Mouse (Mus musculus) cerebellum, adult 9-10 months (tissue): Measurements from ENCODE around the gene Nubp1.

Experiments used
- DNase-seq: peaks from one replicate; pipeline ENCODE4 v3.0.0; 2022

Gene Nubp1

DNA sequence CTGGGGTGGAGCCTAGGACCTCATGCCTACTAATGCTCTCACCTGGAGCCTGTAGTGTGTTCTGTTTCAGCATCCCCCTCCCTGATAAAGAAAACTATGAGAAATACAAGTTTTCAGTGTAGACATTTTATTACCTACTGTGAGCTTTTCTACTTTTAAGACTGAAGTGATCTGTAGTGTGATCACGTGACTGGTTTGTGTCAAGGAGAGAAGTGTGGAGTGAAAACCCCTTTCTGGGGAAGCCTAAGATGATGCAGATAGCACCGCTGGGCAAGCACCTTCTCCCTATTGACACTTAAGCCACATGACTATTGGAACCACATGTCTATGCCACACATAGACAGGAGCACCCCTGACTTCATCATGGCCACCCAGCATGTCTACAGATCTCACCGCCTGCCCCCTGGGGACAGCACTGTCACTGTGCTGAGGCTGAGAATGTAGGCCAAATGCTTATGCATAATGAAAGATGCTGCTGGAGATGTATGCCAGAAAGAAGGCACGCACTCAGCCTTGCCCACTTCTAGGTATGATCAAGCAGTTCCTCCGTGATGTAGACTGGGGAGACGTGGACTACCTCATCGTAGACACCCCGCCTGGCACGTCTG is 8.8 kb downstream of the Nubp1 start:
- DNase-seq = no peak

DNA sequence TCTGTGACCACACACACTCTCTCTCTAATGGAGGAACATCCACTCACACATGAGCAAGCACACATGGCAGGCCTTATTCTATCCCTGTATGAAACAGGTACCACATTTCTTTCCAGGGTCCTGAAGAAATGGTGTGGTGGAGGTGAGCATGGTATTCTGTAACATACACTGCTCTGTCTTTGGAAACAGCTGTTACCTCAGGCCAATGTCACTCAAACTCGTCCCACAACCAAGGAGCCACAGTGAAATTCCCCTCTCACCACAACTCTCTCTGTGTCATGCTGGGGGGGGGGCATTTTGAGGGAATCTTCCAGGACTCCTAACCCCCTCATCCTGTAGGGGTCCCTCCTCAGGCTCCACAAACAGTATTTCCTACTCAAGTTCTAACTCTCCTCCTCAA is 20.2 kb downstream of the Nubp1 start:
- no peak for DNase-seq

DNA sequence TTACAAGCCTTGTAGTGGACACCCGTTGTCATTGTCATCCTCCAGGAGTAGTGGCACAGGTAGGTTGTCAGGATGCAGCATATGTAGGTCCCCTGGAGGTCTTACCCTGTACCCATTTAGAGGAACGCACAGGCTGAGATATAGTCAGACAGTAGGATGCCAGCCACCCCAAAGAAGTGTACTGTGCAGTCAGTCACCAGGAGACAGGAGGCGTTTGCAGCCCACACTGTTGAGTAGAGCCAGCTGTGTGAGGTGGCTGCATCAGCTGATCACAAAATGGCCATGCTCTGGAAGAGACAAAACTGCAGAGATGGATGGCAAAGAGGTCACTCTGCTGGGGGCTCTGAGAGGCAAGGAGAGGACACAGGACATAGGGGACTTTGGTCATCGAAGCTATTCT is 20.6 kb downstream of the Nubp1 start:
- DNase-seq = no peak

DNA sequence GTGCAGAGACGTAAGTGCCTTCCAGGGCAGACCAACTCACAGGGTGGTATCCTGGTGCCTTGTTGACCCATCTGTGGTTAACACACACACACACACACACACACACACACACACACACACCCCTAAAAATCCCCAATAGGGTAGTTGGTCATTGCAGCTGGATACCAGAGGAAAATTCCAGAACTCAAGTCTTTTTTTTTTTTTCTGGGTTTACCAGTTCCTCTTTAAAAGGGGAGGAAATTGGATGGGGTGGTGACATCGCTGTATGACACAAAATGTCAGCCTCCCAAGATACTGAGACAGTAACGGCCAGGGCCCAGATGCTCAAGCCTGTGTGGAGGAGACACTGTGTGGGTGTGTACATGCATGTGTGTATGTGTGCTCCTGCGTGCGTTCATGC is 21.6 kb downstream of the Nubp1 start:
- DNase-seq = no peak

DNA sequence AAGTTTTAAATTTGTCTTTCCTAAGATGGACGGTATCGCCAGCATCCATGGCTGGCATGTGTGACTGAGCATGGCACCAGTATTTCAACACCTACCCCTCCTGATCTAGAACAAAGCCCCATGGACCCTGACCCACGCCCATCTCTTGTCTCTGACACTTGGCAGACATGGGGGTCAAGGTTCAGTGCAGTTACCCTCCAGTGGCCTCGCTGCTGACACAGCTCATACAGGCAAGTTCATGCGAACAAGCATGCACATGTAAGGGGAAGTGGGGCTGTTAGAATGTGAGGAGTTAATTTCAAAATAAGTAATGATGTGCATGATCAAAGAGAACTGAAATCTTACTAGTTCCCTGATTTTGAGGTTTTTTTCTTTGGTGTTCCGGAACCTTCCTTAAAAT is 24.4 kb downstream of the Nubp1 start:
- no peak for DNase-seq

DNA sequence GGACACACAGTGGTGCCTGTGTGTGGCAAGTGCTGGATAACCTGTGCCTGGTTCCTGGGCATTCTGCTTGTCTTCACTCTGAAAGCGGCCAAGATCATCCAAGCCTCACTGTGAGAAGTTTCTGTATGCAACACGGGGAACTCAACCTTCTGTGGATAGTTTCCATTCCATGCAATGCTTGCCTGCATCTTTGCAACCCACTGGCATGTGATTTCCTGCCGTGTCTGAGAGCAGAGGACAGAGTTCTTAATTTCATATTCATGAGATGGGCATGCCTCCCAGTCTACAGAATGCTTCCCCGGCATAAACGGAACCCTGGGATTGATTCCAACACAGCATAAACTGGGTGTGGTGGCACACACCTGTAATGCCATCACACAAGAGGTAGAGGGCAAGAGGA is 26.3 kb downstream of the Nubp1 start:
- DNase-seq = no peak

DNA sequence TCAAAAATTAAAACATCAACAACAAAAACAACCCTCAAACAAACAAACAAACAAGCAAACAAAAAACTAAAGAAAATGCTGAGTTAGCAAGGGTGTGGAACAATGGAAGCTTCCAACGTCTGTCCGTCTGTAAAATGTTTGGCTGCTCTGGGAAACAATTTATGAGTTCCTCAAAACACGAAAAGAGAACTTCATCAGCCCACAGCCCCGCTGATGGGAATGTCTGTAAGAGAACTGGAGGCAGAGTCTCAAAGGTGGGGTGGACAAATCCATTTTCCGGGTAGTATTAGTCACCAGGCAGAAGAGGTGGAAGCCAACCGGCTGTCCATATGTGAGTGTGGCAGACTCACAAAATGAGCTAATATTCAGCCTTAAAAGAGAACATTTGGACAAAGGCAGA is 29.6 kb downstream of the Nubp1 start:
- DNase-seq = no peak

DNA sequence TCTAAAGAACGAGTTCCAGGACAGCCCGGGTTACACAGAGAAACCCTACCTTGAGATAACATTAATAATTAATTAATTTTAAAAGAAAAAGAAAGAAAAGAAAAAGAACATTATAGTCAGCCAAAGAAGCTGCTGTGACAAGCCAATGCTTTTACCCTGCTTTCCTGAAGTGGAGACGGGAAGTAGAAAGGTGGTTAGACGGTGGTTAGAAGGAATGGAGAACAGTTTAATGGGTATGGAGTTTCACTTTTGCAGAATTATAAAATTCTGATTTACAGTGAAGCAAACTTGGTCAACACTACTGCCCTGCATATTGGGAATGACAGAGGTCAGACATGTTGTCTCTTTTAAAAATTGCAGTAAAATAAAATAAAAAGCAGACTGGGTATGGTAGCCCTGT is 30.0 kb downstream of the Nubp1 start:
- no peak for DNase-seq

DNA sequence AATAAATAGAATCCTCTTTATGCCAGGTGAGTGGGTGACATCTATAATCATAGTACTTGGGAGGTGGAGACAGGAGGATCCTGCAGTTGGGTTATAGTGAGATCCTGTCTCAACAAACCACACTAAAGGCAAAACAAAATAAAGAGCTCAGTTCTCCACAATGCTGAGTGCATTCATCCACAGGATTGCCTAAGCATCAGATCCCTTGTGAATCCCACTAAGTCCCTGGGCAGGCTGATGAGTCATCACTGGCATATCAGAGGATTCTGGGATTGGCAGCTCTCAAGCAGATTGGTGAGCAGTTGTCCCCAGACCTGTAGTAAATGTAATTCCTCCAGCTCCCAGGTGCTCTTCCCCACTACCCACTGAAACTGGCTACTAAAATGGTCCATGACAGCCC is 32.0 kb downstream of the Nubp1 start:
- no peak for DNase-seq

DNA sequence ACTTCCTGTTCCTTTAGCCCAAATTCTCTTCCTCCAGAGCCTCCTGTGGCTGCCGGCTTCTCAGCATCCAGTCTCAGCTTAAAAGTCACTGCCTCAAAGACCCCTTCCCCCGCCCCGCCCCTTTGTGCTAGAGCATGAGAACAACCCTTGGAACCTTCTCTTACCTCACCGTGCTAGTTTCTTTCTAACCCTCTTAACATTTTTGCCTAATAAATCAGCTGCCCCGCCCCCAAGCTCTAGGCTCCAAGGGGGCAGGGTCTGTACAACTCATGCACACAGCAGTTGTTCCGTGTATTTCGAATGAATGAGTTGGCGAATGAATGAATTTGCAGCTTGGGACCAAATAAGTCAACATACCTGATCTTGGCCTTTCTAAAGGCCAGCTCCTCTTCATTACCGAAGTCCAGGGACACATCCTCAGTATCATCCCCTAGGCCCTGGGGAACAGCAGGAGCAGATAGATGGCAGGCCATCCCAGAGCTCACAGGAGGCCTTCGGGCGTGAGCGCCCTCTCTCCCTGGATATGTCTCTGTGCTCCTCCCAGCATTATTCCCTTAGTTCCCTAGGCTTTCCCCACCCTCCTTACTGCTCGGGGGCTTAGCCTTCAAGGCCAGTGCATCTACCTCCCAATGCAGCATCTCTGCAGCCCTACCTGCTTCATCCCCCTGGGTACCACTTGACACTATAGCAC is 35.0 kb downstream of the Nubp1 start:
- peak; percentile 39 for DNase-seq

DNA sequence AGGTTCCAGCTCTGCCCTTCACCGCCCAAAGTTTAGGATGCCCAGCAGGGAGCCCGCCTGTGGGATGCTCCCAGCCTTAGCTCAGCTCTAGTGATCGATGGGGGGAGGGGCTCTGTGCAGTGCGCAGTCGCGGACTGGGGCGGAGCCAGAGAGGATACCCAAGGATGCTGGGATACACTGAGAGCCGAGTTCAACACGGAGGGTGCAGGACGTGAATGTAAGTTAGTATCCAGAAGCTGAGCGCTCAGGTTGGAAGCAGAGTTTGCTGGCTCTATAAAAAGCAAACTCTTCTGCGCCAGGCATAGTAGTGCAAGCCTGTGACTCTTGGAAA is 35.5 kb downstream of the Nubp1 start, which contains the start of gene Tvp23a:
Gene Tvp23a (minus strand): TSS at position 99 of the 331 bp plus-strand sequence.
- peak; percentile 91 for DNase-seq

DNA sequence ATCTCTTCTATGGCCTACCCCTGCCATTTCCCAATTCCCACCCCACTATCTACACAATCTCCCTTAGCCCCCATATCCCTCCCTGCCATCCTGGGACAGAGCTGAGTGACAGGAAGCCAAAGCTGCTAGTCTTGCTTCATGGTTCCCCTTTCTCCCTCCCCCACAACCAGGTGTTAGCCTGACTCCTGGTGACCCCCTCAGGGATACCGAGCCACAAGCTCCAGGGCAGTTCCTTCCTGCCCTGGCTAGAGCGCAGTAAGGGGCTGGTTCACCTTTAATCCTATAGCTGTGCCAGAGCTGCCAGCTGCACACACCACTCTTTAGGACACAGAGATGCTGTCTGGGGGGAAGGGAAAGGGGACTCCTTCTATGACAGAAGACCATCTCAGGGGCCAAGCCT is 36.0 kb downstream of the Nubp1 start:
- peak; percentile 15 for DNase-seq

DNA sequence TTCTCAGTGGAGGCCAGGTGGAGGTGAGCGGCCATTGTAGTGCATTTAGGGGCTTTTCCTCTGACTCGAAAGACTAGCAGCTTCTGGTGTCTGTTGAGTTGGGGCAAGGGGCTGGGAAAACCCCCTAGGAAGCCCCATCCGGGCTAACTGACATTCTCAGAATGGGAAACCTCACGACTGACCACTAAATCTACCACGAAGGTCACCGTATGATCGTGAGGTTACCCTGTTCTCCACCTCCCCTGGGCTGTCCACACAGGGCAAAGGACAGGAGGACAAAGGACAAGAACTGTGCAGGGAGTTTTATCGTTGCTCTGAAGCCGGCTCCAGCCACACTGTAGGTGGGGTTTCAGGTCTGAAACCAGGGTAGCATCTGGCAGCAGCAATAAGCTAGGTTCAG is 37.2 kb downstream of the Nubp1 start:
- no peak for DNase-seq

DNA sequence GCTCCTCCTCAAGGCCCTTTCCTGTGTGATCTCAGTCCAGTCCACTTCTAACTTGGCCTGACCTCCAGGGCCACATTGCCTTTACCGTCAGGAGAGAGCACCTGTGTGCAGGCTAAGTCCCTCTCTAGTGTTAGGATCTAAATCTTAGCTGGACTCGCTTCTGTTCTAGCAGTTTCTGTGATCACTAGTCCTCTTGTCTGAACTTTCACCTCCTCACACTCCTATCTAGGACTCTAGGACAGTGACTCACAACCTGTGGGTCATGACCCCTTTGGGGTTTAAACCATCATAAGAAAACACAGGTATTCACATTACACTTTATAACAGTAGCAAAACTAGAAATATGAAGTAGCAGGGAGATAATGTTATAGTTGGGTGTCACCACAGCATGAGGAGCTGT is 40.2 kb downstream of the Nubp1 start:
- no peak for DNase-seq

DNA sequence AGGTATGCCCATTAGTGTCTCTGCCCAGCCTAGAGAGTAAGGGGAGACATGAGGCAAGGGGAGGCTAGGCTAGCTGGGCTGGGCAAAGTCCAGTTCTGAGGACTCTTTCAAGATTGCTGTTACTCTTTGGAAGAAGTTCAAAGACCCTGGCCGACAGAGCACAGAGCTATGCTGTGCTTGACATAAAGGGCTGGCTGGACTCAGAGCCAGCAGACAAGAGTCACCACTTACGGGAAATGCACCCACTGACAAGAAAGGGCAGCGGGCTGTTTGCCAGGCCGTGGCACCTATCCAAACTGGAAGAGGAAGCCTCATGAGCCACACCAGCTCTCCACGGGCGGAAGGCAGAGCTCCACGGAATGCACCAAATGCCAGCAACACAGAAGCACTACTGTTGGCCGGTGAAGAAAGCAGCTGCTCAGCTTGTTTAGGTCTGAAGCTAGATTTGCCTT is 40.7 kb downstream of the Nubp1 start:
- DNase-seq = peak; percentile 27

DNA sequence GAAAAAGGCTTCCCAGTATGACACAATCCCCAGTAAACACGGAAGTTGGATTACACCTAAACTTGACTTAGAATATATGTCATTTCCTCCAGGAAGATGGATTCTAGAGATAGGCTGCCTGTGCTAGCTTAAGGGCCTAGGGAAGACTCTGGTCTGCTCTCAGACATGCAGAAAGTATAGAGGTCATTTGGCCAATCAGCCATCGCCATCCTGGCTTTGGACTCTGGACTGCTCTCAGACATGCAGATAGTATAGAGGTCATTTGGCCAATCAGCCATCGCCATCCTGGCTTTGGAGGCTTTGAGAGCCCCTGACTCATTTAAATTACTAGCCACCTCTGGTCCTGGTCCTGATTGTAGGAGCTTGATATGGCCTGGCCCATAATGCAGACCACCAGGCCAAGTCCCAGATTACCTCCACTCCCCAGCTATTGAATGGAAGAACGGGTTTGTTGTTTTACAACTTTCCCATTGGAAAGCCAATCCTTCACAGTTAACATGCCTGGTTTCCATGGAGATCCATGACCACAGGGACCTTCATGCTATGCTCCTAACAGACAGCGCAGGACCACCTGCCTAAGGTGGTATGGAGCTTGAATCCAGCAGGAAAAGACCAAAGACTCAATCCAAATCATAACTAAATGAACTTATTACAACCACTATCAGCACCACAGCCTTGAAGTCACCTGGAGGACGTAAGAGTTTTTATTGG is 42.3 kb downstream of the Nubp1 start:
- DNase-seq = no peak

DNA sequence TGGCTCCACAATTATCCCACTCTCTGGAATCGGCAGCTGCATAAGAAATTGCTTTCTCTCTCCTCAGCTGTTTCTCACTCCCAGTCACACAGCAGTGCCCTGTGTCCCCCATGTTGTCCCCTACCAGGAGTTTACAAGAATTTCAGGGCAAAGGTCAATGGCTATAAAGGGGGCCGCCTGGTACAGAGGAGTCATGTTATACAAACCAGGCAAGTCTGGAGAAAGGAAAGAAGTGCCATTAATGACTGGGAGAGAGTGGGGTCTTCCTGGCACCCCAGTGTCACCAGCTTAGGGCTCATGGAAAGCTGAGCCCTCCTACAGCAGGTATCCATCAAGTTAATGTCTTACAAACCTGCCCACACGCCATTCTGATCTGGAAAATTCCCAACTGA is 42.8 kb downstream of the Nubp1 start:
- no peak for DNase-seq

DNA sequence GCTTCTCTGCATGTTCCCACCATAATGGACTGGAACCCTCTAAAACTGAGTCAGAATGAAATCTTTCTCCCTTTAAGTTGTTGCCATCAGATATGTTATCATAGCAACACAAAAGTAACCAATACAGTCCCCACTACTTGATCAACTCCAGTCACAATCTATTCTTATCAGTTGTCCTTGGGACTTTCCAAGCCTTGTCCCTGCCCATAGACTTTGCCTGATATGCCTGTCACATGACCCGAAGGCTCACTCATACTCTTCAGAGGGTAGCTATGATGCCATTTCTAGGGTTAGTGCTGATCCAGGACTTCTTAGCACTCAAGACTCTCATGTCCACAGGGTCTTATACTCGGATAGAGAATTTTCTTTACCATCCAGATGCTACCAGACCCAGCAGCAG is 48.4 kb downstream of the Nubp1 start:
- DNase-seq = no peak

DNA sequence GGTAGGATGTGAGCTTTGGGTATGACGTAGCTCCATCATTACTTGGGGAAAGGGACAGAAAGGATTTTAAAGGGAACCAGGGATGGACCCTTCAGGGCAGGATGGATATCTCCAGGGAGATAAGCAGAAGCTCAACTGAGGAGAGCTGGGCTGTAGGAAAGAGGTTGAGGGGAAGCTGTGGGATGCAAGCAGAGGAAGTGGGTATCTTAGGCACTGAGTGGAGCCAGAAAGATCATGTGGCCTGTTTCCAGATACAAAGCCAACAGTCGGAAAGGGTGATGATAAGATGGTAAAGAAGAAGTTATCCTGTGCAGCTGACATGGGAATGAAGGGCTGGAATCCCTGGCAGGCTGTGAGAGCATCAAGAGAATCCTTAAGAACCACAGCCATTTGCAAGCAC is 49.4 kb downstream of the Nubp1 start:
- DNase-seq = no peak

DNA sequence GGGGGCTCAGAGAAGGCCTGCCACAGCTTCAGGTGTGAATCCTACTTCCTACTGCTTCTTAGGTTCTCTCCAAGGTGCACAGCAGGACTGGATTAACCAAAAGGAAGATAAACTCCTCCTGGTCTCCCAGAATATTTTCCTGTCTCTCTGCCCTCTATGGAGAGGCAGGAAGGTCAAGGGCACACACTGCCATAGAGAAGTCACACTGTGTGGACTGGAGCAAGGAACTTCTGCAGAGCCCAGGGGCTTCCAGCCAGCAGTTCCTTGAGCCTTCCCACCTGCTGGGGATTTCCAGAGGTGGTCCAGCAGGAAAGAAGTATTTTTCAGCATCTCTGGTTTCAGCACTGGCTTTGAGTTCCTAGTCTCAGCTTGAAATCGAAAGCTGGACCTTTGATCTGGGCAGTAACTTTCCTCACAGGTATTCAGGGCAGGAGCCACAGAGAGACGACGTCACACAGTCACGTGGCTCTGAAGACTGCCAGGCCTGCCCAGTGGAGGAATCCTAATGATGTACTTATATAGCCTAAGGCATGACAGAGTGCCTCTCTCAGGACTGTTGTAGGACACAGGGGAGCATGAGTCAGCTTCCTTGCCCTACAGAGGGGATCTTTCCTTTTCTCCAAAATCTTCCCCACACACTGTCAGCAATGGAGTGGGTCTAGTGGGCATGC is 53.4 kb downstream of the Nubp1 start:
- no peak for DNase-seq

DNA sequence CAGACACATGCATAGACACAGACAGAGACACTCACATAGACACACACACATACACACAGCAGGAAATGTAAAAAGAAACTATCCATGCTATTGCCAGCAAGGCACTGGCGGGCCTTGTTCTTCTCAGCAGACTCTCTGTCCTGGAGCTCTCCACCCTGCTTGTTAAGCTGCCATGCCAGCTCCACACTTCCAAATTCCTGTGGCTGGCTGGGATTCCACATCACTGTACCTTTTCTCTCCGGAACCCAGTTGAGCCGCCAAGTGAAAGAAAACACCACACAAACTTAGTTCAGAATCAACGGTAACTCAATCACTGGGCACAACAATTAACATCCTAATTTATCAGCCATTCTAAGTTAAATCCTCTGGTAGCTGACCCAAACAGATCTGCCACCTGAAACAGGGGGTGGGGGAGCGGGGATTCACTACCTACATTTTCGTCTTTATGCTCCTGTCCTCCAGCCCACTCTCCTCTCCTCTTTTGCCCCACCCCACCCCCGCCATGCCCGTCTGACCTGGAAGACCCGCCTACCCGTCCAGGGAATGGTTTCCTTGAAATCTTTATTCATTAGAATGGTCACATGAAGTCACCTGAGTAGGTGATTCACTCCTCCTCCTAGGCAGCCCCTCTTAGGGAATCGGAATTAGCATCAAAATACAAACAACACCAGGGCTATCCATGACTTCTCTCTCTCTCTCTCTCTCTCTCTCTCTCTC is 55.8 kb downstream of the Nubp1 start:
- no peak for DNase-seq

DNA sequence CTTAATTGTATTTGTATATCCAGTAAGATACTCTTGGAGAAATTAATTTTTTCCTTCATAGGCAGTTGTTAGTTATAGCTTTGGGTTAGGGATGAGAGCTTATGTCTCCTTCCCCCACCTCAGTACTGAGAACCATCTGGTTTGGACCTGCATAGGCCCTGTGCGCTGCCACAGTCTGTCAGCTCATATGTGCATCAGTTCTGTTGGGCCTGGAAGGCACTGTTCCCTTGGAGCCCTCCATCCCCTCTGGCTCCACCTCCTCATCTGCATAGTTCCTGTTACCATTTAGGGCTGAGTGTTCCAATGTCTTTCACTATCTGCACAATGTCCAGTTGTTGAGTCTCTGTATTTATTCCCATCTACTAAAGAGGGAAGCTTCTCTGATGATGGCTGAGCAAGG is 56.5 kb downstream of the Nubp1 start:
- DNase-seq = no peak

DNA sequence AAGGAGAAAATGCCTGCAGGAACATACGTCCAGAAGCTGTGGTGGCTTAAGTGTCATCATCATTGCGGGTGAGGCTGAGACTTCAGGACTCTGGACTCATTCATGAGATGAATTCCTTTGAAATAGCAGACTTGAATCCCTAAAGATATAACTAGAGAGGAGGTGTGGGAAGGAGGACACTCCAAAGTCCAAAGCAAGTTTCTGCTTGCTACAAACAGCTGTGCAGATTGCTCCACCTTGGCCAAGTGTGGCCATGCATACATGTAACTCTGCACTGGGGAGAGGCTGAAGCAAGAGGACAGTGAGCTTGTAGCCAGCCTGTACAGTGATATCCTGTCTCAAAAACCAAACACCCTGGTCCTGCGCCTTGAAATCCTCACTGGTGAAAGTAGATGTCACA is 60.2 kb downstream of the Nubp1 start:
- no peak for DNase-seq
